Mouse (Mus musculus): Measurements from ENCODE around the gene Ephx1.
"Not testable (repeated sequence)": the region's sequence is repeated elsewhere in the genome, so short reads cannot be mapped to it uniquely, and the experiment has no call there.

Gene Ephx1

DNA sequence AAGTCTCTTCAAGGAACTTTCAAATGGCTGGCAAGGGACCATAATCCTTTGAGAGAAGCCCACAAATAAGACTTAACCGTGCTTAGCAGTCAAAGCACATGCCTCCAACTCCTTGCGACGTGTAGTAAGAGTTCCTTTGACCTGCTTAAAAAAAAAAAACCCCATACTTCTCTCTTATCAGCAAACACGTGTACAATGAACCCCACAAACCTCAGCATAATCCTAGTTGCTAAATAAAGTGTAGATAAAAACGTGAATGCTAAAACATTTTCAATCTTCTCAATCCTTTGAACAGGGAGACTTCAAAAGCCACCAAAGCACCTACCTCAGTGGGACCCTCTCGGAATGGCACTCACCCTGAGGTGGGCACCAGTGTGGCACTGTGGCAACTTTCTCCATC, 7.3 kb downstream of the Ephx1 start:
- DNase-seq (ENCODE audit: low spot score): no peak

DNA sequence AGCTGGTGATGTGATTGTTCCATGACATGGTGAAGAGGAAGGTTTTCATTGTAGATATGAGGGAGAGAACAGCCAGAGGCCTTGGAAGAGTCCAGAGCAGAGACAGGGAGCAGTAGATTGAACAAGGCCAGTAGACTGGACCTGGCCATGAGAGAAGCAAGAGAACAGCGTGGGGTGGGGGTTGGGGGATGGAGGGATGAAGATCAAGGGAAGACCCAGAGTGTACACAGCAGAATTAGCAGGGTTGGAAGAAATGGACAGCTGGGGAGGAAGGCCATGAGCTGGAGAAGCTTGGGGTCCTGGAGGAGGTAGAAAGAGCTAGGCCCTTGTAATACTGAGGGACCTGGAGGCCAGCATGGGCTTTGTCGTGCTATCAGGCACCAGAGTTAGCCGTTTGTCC, 8.3 kb downstream of the Ephx1 start:
- no peak for DNase-seq (ENCODE audit: low spot score)

DNA sequence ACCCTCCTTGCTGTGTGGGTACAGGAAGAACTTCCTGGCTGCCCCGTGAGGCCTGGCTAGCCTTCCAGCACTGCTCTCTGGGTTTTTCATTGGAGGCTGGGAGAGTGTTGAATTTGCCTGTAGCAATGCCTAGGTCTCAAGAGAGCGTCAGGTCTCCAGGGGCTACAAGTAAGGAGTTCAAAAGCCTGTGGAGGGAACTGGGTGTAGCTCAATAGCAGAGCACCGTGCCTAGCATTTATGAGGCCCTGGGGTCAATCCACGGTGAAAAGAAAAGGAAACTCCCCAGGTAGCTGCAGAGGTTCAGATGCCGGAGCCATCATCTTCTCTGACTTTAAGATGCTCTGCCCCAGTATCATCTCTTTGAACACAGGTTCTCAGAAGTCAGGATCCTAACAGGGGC, 9.1 kb downstream of the Ephx1 start:
- no peak for DNase-seq (ENCODE audit: low spot score)

DNA sequence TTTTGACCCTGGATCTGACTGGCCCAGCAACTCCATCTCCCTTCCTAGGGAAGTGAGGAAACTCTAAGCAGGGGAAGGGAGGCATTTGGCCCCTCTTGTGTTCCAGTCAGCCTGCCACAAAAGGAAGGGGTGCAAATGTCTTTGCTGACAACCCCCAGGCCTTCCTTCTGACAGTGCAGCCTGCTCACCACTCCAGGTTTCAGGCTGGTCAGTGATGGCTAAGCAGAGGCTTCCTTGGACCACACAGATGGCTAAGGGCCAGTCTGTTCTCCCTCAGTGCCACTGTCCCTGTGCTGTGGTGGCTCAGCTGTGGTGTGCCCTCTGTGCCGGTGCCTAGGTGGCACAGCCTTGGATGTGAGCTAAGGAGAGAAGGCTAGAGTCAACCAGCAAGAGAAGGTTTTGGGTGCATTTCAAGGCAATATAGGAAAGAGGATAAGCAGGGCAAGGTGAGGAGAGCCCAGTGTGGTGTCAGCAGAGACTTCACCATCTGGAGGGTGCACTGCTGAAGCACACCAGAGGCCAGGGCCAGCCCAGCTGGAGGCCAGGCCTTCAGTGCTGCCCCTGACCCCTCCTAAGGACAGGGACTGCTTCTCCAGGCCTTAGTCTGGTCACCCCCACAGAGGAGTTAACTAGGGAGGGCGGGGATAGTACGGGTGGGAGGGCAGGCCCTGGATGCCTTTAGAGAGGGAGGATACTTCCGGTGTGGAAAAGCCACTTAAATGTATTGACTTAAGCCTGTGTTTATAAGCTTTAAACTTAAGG, 10.4 kb downstream of the Ephx1 start:
- DNase-seq (ENCODE audit: low spot score): no peak

DNA sequence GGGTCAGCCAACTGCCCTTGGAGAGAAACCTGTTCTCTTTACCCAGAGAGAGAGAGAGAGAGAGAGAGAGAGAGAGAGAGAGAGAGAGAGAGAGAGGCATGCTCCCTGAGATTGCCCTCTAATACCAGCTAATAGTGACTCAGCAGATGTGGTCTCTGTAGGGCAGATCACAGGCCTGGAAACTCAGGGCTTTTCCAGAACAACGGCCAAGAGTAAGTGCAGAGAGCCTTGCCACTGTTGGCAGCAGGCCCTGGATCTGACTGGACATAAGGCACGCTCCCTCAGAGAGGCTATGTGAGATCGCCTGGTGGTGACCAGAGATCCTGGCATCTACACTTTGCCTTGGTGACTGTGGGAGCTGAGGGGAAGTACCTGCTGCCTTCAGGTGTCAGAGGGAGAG, 10.9 kb downstream of the Ephx1 start:
- DNase-seq (ENCODE audit: low spot score): no peak

DNA sequence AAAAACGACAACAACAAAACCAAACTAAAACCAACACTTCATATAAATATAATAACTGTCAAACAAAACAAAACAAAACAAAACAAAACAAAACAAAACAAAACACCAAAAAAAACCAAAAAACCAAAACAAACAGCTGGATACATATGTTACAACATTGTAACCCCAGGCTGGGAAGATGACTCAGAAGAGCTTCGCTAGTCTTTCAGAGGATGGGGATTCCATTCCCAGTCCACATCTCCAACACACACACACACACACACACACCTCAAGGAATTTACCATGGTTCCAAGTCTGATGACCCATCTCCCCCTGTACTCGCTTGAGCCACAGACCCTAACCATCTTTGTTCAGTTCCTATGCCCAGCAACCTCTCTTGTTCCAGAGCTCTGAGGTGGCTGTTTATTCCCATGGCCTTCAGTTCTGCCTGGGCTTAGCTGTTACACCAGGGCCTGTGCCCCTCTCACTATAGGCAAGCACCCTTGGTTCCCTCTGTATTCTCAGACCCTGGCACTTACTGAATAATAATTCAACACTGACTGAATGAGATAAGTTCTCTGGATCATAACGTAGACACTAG, 11.6 kb downstream of the Ephx1 start:
- no peak for DNase-seq (ENCODE audit: low spot score)

DNA sequence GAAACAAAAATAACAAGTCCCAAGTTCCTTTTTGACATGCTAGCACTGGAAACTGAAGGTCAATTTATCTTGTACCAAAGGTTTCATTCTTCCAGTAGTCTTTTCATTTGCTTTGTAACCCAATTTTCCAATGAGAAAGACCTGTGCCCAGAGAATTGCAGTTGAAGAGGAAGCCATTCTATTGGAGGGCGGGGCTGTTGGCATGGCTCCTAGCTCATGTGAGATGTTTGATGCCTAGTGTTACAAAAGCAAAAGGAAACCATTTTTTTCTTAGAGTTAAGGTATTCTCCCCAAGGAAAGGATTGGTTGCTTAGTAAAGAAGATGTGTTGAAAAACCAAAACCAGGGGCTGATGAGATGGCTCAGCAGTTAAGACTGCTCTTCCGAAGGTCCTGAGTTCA, 12.4 kb downstream of the Ephx1 start:
- DNase-seq (ENCODE audit: low spot score): no peak

DNA sequence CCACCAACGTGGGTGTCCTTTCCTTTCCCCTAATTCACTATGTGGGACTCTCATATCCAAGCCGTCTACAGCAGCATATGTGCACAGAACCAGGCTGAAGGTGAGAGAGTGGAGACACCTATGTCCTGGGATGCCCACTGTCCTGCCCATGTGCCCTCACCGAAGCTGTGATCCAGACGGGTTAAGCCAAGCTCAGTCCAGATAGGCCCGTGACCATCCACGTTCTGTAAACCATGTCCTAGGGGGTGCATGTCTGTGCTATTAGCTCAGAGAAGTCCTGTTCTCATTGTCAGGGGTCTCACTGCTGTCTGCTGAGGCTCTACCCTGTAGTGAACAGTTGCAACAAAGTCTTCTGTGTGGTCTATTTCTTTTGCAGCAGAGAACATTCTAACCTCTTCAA, 12.9 kb downstream of the Ephx1 start:
- DNase-seq (ENCODE audit: low spot score): no peak

DNA sequence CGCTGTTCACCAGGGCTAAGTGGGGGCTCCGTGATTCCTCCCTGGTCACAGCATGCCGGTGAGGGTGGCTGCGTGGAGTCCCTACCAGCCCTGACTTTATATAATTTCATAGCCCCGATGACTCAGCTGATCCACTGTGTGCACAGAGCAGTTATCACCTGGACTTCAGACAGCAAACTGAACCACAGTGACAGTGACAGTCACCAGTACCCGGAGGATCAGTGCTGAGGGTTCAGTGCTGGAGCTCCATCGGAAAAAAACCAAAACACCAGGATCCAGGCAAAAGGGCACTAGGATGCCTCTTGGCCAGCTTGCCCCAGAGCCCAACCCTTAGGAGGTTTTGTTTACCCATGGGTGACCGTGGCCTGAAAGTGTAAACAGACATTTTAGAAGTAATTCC, 15.4 kb downstream of the Ephx1 start:
- no peak for DNase-seq (ENCODE audit: low spot score)

DNA sequence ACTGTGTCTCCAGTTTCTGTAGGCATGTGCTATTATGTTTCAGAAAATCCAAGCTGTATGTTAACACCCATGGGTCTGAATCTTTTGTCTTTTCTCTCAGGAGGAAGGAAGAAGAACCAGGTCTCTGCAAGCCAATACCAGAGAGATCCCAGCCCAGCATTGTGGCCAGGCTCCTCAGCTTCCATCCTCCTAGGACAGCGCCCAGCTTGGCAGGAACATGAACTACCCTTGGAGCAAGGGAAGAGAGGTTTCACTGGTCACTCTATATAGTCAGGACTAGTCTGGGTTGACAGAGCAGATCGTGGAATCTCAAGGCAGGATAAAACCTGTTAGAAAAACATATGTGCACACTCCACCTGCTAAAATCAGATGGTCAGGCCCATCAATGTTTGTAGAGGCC, 16.9 kb downstream of the Ephx1 start:
- DNase-seq (ENCODE audit: low spot score): no peak

DNA sequence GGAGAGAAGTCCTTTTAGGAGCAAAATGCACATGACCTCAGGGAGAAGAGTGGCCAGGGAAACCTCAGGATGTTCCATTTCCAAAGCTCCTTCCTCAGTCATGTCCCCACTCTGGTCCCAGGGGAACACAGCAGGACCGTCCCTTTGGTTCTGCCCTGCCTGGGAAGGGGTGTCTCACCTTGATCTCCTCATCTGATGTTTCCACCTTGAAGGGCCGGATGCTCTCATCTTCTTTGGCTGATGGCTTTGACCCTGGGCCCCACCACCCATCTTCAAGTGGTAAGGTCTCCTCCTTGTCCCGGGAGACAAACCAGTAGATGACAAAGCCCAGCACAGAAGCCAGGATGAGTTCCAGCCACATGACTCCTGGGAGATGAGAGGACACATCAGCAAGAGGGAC, 19.1 kb downstream of the Ephx1 start:
- DNase-seq (ENCODE audit: low spot score): no peak

DNA sequence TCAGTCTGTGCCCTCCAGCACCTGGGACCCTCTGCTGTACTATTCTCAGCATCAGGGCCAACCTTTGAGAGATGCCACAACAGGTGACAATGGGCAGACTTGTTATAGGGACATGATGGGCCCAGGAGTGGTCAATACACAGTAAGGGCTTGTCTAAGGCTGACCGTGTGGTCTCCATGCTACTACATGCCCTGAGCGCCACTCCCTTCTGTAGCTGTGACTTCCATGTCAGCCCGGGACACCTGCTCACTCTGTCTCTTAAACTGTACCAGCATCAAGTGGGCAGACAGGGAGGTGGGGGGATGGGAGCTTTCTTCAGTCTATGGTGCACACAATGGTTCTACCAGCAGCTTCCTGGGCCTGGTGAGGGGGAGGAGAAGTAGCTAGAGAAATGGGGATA, 19.5 kb downstream of the Ephx1 start:
- no peak for DNase-seq (ENCODE audit: low spot score)

DNA sequence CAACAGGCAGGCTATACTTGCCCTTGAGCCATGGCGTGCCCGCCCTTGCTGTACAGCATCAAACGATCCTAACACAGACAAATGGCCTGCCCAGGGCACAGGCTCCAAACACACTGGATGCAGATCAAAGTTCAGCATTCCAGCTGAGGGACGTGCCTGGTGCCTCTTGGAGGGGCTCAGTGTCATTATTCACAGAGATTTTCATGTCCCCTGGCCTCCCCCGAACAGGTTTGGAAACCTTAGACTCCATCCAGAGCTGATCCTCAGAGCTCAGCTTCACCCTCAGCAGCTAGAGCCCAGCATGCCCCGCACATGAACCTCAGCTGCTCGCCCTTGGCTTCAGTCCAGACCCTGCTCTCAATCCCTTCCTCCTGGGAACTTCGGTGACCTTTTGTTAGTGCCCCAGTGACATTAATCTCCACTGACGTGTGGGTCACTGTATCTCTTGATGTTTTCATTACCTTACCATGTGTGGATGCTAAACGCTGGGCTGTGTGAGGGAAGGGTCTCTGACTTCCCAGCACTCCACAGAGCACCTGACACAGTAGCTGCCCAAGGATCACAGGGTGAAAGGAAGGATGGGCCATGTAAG, 20.1 kb downstream of the Ephx1 start:
- DNase-seq (ENCODE audit: low spot score): no peak

DNA sequence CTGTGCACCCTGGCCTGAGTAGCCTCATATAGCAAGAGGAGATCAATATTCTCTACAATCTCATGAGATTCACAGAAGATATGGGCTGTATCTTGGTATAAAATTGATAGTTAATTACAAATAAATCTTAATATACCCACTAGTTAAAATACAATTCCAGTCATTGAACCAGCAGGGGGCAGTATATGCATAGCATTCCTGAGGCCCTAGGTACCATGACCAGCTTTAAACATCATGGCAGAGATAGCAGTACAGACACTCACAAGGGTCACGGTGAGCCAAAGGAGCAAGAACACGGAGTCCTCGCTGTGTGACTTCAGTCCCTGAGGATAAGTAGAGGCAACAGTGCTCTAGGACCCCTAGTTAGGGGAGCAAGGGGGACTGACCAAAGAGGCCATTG, 28.6 kb downstream of the Ephx1 start:
- peak; percentile 37 for DNase-seq (ENCODE audit: low spot score)

DNA sequence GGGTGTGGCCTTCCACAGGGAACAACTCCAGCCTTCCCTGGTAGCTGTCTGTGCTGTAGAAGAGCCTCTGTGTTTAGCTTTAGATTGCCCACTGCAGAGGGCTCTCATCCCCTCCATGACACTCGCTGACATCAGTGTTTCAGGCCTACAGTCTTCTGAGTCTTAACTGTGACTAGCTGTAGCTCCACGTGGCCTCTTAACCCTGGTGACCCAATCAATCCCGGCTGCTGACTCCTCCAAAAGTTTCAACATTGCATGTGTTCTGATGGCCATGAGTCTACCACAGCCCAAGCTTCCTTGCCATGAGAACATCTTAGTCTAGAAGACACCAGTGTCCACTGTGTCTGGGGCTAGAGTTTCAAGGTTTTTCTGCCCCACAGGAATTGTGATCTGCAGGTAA, 30.0 kb downstream of the Ephx1 start:
- DNase-seq (ENCODE audit: low spot score): no peak

DNA sequence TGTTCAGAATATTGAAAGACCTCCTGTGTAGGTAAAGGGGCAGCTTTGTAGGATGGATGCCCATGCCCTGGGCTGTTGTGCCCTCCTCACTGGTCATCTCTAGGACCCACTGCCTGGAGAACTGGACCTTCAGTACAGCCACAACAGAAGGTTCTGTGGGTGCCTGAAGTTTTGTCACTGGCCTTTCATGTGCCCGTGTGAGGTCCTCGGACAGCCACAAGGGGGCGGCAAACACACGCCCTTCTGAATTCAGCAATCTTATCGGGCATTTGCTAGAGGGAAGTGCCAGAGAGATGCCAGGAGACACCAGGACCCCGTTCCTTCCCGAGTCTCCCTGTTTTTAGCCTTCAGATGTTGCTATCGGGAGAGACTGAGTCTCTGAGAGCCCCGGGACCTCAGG, 32.9 kb downstream of the Ephx1 start:
- DNase-seq (ENCODE audit: low spot score): peak; percentile 64

DNA sequence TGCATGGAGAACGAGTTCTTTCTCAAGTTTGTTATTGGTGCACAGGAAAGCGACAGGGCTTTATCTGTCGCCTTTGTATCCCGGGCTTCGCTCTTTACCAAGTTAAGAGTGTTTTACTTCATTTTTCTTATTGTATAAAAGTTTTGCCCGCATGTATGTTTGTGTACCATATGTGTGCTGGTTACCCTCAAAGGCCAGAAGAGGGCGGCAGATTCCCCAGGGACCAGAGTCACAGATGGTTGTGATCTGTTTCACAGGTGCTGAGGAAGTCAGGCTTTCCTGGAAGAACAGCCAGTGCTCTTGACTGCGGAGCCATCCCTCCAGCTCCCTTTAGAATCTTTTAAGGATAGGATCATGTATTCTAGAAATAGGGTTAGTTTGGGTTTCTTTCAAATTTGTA, 34.0 kb downstream of the Ephx1 start:
- DNase-seq (ENCODE audit: low spot score): no peak

DNA sequence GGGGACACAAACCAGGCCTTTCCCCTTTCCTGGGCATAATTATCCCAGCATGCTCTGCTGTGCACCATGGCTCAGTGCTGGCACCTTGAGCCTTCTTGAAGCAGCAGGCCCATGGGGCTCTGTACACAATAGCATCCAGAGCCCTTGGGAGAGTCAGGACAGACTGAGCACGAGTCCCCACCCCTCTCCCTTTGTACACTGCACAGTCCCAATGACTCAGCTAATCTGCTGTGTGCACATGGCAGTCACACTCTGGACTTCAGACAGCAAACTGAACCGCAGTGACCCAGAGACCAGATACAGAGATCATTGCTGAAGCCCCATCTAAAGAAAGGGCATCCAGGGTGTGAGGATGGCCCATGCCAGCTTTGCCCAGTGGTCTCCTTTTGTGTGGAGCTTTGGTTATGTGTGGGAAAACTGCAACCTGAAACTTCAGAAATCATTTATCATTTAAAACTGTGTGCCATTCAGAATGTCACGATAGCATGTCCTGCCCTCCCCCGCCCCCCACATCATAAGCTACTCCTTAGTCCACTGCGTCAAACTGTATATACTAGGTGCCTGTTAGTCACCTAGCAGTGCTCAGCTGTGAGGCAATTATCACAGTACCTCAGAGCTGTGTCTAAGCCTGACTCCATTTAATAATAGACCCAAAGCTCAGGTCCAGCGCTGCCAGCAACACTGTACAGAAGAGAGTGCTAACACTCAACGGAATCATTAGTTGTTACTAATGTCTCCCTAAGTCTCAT, 39.2 kb downstream of the Ephx1 start:
- not testable (repeated sequence) for DNase-seq (ENCODE audit: low spot score)

DNA sequence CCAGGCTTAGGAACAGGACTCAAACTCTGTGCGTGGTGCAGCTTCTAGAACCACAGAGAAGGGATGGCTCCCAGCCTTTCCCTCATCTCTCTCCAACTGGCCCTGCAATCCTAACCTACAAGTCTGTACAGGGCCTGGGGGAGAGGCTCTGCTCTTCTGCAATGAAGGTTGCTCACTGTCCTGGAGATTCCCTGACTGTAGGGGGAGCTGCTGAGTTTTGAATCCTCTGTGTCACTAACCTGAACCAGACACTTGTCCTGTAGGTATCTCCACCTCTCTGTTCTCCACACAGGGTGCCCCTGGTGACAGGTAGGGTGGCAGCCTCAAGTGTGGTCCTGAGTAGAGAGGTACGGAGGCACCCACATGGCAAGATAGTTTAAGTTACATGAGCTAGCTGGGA, 40.2 kb downstream of the Ephx1 start:
- DNase-seq (ENCODE audit: low spot score): no peak

DNA sequence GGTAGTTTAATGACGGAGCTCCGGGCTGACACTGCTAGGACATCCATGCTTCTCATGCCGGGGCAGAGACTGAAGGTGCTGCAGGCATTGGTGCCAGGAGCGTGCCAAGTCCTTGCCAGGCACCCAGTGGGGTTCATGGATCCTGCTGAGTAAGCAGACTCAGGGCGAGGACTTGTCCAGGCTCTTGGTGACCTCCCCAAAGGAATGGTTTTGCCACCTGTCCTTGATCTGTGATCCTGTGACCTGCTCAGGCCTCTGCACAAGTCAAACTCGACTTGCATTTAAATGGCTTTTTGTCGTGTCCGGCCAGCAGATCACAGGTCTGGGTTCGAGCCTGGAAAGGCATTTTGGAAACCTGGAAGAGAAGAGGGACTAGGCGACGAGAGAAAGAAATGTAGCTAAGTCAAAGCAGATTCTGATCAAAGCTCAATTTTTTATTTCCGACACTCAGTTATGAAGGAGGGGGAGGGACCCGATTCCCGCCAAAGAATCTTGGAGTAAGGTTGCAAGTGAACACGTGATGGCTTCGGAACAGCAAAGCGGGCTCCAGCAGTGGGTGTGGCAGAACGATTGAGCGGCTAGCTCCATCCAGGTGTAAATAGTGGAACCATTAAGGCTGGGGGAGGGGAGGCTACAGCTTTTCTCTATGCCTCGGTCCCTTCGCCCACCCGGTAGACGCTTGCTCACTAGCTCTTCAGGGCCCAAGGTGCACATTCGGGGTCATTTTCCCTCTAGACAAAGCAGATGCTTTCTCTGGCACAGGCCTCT, 41.0 kb downstream of the Ephx1 start:
- DNase-seq (ENCODE audit: low spot score): no peak

DNA sequence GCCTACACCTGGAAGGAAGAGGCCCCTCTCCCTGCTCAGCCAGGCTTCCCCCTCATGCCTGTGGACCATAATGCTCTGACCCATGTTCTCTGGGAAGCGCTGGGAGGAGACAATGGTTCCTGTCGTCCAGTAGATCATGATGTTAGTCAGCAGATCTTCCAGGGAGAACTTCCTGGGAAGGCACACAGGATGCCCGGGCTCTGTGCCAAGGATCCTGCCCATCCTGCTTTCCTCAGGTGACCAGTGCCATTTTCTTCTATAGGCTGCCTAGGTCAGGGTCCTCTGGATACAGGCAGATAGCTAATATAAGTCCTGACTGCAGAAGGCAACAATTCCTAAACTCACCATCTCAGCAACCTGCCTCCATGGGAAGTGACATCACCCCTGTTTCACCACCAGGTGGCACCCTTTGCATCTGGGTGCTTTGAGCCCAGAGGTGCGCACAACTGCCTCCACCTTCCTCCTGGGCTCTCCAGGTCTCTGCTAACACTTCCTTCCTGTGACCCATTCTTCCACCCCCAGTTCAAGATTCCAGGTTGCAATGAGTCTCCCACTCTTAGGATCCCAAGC, 44.5 kb downstream of the Ephx1 start:
- DNase-seq (ENCODE audit: low spot score): peak; percentile 56
